Mouse (Mus musculus): Measurements from ENCODE around the gene Palld. TPM values are rescaled to one million over a fixed set of nuclear protein-coding genes. Genes with fewer than 3 reads are reported as not detected.

Palld gene
- total RNA-seq, 2 experiments from 2014 or later, result 5.1 to 5.5 TPM

DNA sequence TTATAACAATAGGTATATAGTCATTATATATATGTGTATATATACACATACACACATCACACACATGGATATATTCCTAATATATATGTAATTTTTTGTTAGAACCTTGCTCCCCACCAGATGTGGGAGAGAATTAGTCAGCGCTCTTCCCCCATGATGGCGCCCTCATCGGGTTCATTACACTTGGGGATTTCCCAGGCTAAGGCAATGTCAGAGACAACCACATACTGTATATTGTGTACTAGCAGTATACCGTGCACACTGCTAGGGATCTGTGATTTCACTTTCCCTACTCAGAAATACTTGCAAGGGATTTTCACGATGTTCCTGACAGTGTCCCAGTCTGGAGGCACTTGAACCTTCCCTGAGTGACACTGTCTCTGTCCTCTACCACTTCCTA is 341.3 kb downstream of the Palld start:
- DNase-seq (ENCODE audit: low spot score in 2 of 2), result no peak

DNA sequence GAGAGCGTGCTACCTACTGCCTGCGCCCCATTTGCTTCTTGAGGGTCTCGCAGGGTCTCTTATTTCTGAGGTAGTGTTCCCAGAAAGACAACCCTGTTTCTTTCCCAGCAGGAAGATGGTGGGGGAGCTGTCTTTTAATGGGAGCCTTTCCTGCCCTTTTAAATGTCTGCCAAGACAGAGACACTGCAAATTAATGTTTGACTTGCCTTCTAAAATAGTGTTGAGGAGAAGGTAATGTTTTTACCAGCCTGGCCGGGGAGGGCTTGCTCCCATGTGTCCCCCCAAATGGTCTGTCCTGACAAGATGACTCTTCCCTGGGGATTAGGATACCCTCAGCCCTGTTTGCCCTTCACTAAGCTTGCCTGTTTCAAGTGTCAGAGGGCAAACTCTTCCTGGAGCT is 342.5 kb downstream of the Palld start:
- DNase-seq (ENCODE audit: low spot score in 2 of 2), result no peak

DNA sequence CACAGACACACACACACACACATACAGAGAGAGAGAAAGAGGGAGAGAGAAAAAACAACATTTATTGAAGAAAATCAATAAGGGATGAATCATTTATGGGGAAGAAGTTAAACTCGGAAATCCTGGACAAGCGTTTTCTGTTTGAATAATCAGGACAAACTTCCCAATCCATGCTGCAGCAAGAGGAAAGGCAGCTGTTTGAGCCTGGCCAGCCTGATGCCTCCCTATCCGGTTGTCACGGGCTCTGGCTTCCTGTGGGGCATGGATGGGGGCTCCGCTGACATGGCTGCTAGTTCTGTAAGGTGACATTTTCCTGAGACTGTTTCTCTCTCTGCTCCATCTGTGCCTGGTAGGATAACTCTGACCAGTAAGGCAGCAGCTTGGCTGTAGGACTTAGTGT is 343.0 kb downstream of the Palld start:
- DNase-seq (ENCODE audit: low spot score in 2 of 2), result no peak

DNA sequence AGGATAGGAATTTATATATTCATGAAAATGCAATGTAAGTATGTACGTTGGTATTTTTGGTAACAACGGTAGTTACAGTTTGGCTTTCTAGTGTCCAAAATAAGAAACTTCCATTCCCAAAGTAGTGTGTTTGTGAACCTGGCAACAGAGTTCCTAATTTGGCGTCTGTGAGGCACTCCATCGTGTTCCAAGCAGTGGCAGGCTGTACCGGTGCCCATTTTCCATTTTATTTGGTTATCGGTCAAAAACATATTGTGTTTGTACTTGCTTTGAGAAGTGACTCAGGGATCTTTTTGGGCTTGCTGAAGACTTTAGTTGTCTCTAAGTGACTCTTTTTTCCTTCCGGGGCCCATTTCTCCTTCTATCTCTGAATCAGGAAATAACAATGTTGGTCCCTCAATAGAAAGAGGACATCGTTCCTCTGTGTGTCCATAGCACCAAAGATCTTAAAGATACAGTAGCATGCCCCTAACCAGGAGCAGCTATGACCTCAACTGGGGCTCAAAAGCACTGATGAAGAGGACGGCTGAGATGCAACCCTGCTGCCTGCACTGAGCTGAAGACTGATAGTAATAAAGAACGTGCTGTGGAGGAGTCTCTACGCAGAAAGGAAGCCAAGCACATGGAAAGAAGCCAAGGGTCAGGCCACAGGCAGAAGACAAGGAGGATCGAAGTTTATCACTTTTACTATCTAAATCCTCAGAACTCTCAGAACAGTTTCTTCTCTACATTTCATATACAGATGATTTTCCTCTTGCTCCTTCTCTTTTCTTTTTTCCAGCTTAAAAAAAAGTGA is 344.2 kb downstream of the Palld start:
- no peak for DNase-seq (ENCODE audit: low spot score in 2 of 2)

DNA sequence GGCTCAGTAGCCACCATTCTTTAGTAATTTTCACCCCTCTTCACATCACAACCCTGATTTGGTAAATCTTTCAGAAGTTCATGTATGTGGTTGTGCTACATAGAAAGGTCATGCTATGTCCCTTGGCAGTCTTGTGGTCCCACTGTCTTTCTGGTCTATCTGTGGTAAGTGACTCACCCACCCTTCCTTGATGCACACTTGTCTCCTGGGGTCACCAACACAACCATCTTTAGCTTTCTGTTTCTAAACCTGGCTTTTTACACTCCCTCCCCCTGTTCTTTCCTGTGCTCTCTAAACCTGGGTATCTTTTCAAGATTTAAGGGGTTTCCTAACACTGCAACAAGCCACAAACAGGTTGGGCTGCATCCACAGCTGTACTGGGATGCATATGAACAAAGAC is 345.5 kb downstream of the Palld start:
- DNase-seq (ENCODE audit: low spot score in 2 of 2), result no peak

DNA sequence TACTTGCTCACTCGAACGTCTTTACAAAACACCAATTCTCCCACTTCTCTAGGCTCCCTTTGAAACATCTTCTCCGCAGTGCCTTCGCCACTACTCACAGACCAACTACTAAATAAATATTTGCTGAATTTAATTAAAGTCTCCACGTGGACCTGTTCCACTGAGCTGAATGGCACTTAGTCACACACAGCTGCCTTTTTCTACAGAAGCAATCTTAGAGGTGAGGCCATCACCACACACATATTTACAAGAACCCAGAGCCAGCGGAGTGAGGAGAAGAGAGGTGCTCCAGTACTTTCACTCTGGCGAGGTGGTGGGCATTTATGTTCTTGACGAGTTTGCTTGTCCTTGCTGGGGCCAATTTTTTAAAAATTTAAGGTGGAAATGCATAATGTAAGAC is 346.3 kb downstream of the Palld start:
- DNase-seq (ENCODE audit: low spot score in 2 of 2), result no peak

DNA sequence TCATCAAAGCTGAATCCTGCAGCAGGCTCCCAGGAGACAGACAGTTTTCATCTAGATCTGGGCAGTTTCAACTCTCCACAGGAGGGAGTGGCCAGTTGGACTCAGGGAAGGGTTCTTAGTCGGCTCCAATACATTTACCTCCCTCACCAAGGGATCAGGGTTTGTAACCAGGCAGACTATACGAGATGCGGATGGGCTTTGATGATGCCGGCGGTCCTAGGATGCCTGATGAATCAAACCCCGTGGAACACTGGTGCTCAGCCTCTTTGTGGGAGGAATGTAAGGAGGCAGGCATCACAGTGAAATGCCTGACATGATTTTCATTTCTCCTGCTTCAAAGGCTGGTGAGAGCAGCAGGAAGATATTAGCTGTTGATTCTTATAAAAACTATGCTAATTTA is 347.1 kb downstream of the Palld start:
- no peak for DNase-seq (ENCODE audit: low spot score in 2 of 2)

DNA sequence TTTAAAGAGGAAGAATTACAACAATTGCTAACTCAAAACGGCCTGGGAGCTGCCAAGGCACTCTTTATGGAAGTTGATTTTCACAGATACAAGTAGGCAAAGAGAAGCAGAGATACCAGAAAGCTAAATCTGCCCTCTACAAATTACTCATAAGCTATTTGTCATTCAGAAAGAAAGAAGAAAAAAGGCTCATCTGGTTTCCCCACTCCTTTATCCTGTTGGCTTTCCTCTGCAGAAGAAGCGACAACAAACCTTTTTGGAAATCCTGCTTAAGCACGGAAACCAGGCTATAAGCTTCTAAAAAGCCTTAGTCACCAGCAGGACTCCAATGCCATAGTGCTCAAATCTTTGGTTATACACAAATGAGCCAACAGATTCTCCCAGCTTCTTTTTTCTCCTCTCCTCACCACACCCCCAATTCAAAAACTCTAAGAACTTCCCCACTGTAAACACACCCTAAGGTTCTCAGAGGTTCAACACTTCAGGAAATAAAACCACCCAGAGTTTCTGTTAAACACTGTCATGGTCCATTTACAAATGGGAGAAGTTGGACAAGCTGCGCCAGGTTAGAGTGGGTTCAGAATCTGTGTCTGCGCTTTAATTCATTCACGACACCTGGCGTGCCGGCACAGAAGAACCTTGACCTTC is 349.6 kb downstream of the Palld start:
- DNase-seq (ENCODE audit: low spot score in 2 of 2), result no peak

DNA sequence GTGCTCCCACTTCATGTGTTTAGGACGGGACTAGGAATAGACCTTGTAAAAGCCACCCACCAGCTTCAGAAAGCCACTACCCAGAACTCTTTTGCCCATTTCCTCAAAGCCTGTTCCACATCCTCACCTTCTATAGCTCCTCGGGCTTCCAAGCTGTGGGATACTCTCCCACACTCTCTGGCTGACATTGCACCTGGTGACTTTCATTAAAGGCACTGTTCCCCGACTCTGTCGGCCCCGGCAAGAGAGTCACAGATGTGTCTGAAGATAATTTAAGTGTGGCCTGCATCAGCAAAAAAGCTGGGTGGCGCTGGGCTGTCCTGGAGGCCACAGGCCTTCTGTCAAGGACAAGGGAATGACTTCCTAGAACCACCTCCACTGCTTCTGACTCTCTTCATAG is 350.3 kb downstream of the Palld start:
- no peak for DNase-seq (ENCODE audit: low spot score in 2 of 2)

DNA sequence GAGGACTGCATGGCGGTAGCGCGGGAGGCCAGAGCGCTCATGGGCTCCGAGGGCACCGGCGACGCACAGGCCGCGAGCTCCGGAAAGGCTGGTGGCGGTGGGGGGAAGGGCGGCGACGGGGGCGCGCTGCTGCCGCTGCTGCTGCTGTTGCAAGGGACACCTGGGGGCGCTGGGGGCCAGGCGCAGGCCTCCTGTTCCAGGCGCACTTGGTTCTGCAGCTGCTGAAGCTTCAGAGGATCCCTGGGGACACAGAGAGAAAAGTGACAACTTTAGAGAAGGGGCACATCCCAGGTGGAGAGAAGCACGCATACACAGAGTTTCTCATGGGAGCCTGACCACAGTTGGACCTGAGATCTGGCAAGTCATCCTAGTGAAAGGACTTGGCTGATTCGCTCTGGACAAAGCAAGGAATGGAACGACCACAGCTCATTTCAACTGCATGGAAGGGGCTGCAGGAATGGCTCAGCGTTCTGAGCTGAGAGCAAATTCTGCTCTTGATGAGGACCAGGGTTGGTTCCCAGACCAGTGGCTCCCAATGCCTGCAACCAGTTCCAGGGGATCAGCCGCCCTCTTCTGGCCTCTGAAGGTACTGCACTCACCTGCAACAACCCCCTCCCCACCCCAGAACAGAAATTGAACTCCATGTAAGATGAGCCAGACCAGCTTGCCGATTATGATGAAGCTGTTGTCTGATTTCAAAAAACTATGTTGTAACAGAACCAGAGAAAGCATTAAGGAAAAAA is 352.3 kb downstream of the Palld start:
- no peak for DNase-seq (ENCODE audit: low spot score in 2 of 2)

DNA sequence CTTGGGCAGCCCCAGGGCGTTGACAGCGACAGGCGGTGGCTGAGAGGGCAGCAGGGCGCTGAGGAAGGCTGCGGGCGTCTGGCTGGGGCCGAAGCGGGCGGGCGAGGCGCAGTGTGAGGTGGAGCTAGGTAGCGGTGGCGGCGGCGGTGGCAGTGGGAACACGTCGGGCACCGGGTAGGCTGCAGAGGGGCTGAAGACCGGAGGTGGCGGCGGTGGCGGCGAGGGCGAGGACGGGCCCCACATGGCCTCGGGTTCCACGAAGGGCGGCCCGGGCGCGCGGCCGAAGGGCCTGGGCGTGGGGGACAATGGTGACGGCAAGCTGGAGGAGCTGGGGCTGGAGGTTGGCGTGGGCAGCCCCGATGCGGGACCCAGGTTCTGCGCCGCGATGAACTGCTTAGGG is 352.9 kb downstream of the Palld start:
- no peak for DNase-seq (ENCODE audit: low spot score in 2 of 2)

DNA sequence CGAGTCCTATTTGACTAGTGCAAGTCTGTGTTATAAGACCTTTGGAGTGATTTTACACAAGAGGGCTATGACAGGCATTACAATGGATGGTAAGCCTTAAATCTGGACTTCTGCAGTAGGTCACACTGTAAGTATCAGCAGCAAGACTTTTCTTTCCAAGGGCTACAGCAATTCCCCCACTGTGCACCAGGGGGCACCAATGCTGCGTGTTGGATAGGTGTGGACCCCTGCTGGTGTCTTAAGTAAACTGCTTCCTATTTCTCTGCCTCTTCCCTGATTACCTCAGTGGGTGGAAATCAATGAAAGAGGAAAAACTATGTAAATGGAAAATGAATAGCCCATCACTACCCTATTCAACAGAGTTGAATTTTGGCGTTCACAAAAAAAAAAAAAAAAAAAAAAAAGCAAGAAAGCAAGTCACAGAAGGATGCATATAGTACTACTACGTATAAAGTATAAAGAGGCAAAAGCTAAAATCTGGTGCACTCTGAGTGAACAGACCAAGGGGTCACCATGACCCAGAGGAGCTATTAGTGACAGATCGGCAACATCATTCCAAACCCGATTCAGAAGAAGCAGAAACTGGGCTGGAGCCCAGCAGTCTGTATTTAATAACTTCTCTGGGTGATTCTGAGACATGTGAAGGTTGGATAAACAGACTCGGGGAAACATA is 362.5 kb downstream of the Palld start:
- DNase-seq (ENCODE audit: low spot score in 2 of 2), result peak; percentile 71 to 92

DNA sequence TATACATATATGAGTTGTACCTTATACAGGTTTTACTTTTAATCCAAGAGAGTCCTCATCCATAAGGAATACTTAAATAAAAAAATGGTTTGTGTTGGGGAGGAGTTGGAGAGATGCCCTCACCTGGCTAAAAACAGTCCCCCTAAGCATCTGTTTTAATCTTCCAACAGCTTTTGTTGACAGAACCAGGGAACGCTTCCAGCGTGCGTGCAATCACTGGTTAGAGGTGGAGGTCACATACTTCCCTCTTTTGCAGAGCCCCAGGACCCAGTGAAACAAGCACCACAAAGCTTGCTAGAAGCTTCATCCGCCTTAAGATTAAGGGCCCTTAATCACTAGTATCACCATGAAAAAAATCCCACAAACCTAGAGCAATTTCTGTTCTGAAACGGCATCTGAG is 365.0 kb downstream of the Palld start:
- no peak for DNase-seq (ENCODE audit: low spot score in 2 of 2)

DNA sequence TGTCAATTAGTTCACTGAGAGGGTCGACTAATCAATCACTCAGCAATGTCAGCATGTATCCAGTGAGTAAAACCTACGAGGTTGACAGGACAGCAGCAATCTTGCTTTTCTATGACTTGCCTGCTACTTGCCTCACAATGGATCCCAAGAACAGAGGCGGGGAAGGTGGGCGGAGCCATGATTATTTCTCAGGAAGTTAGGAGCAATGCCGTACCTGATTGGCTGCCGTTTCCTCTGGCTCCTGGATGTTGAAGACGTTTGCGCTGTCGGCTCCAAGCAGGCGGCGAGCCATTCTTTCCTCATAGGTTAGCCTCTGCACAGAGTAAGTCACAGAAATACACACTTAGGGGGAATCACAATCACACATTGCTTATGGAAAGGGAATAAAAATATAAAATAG is 367.0 kb downstream of the Palld start:
- DNase-seq (ENCODE audit: low spot score in 2 of 2), result no peak

DNA sequence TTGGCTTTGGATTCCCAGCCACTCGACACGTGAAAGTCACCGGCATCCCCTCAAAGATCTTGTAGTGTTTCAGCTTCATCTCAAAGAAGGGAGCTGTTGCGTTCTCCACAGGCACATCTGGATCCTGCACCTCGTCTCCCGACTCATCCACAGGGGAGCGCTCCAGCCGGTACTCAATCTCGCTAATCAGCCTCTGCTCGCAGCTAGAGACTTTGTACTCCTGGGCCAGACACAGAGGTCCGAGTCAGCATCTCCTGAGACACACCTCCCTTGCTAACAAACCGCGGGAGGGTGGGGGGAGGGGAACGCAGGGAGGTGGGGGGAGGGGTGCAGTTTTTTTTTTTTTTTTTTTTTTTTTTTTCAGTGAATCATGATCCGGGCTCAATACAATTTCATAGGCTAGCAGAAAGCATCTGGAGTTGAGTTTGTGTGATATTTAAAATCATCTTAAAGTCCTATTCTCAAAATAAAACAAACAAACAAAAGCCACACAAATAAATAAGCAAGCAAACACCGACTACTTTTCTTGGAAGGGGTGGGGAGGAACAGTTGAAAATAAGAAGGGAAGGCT is 369.0 kb downstream of the Palld start:
- no peak for DNase-seq (ENCODE audit: low spot score in 2 of 2)

DNA sequence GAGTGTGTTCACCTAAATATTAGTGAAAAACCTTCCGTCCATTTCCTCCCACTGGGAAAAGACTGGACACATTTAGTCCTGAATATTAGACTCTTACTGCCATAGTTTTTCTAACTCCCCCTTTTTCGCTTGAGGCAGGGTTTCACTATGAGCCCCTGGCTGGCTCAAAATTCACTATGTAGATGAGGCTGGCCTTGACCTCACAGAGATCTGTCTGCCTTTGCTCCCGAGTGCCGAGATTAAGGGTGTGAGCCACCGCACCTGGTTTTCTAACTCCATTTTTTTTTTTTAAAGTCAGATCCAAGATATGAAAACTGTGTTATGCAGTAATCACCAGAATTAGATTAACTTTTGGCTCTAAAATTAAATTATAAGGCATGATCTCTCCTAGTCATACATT is 369.7 kb downstream of the Palld start:
- DNase-seq (ENCODE audit: low spot score in 2 of 2), result no peak

DNA sequence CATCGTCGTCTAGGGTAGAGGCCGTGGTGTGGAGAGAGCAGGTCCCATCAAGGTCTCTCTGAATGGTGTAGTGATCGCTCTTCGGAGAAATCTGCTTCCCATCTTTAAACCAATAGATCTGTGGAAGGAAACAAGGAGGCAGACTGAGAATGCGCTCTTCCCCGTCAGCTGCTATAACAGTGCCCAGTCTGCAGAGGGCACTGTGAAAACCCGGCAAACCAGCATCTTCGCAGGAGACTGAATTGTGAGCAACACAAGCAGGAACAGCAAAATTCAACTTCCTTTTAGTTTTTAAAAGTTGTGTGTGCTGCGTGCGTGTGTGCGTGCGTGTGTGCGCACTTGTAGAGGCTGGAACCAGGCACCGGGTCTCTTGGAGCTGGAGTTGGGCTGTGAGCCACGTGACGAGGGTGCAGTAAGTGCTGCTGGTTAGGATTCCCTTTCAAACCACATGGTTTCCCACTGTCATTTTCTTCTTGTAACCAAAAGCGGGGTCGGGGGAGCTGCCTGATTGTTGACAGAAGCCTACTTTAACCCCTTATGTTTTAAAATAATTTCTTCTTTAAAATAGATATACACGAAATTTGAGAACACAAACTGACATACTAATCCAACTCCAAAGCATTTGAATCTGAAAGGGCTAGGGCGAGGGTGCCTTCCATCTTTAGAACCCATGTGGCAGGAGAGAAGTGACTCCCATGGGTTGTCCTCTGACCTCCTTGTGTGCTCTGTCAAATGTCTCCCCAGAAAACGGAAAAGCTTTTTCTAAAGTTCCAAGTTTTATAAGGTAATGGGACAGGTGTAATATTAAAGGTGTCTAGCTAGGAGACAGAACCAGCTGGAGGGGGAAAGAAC is 370.3 kb downstream of the Palld start:
- DNase-seq (ENCODE audit: low spot score in 2 of 2), result peak in 1 of 2 experiments; percentile 33

DNA sequence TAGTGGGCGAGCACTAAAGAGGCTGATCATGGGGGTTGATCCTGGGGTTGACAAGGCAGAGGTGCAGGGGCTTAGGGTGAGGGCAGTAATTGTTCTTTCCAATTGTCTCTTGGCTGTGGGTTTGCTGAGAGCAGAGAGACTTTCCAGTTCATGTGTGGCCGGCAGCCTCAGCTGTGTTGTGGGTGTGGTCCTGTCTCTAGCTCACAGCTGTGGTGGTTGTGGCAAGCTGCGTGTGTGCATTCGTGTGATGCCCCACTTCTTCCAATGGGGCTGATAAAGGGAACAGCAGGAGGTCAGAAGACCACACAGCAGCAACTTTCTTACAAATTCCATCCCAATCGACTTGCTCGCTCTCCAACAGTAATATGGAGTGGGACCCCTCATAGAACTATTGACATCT is 373.8 kb downstream of the Palld start:
- DNase-seq (ENCODE audit: low spot score in 2 of 2), result no peak

DNA sequence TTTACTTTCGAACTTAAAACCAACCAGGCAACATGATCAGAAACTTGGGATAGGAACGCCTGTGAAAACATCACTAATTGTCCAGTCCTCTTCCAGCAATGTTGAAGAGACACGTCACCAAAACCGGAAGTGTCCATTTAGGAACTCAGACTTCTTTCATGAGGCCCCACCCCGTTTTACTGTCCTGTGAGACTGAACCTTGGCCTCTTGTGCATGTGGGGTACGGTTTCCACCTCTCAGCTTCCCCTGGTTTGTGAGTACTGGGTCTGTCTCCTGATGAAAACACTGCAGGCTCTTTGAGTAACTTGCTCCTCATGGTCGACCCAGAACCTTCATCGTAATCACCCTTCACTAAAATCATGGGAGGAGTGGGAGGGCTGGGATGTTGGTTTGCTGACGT is 374.3 kb downstream of the Palld start:
- no peak for DNase-seq (ENCODE audit: low spot score in 2 of 2)

DNA sequence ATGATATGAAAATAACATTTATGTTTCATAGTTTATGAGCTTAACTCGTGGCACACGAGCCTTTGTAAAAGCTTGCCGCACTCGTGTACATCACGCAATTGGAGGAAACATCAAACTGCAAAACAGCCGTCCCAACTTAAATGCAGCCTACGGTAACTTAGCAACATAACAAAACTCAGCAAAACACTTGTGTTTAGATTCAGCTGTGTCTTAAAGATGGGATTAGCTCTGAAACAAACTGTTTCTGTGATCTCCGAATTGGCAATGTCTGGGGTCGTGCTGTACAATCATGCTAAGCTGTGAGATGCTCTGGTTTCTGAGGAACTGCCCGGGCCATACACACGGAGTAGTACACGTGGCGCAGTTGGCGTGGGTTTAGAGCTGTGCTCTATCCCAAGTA is 375.5 kb downstream of the Palld start:
- DNase-seq (ENCODE audit: low spot score in 2 of 2), result no peak

All from layer of hippocampus, adult 18-20 months (tissue).